26 mouse cellular contexts compared by ENCODE assay signal in the genomic region with DNA sequence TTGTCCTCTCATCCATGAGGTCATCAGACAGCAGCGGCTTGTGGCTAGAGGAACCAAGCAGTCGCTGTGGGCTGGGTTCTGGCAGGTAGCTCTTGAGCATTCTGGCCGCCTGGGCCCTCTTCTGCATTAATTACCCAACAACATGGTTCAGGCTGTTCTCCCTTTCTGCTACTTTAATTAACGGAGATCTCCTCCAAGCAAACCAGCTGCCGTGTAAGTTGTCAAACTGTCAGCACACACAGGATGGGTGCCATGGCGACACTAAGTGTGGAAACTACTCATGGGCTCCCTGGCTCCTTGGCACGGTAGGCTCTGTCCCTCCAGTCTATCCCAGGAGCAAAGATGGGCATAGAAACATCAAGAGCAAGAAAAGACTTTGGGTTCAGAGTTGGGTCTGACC. TPM values are rescaled to one million over a fixed set of nuclear protein-coding genes. Genes with fewer than 3 reads are reported as not detected.
DNase-seq lines count a peak whose midpoint lies in the region; ATAC-seq and TF ChIP-seq lines count a peak whose summit lies in the region.
"Had no signal": no experiment of that assay in that cellular context is flagged by ENCODE, and none has a peak within 500 bp of the region (broad histone marks: within the 10 kb centered on the region; RNA-seq: fewer than 3 reads in every experiment).

No protein-coding gene starts in this region.

- H3K27me3 ChIP-seq in forebrain, embryonic 13.5 days = peaks cover 24% of the 10 kb centered on the region
- peaks cover 40% of the 10 kb centered on the region for H3K27me3 ChIP-seq in forebrain, embryonic 12.5 days
- no peaks in the 10 kb centered on the region for H3K27me3 ChIP-seq in hindbrain, postnatal 0 days (ENCODE audit: insufficient read depth, low read length)
- H3K27me3 ChIP-seq in hindbrain, embryonic 14.5 days (ENCODE audit: control insufficient read depth, insufficient read depth, low read length) = no peaks in the 10 kb centered on the region

- H3K27ac ChIP-seq in forebrain, embryonic 13.5 days = 0 out of 2 replicates have a peak overlapping the region, but pooled peaks have one; percentile 14
- H3K27ac ChIP-seq in forebrain, embryonic 12.5 days = no peak overlapping the region
- no peak overlapping the region for H3K27ac ChIP-seq in hindbrain, postnatal 0 days
- no peak overlapping the region for H3K27ac ChIP-seq in hindbrain, embryonic 14.5 days
- H3K27ac ChIP-seq: midbrain, embryonic 13.5 days; neural tube, embryonic 15.5 days had no signal

- 27% methylated on average over 7 of the region's 7 CpGs for WGBS in forebrain, embryonic 13.5 days
- WGBS in forebrain, embryonic 12.5 days = 47% methylated on average over 7 of the region's 7 CpGs
- 29% methylated on average over 7 of the region's 7 CpGs for WGBS in hindbrain, postnatal 0 days
- WGBS in hindbrain, embryonic 14.5 days = 44% methylated on average over 7 of the region's 7 CpGs

- no peak for TF ChIP-seq CTCF in hindbrain, postnatal 0 days (IDR thresholded peaks at IDR 0.05; ENCODE audit: low read depth)

- peak; percentile 50 for DNase-seq in hindbrain, postnatal 0 days (ENCODE audit: low spot score)
- DNase-seq in hindbrain, embryonic 14.5 days (ENCODE audit: low spot score) = no peak
- peak; percentile 42 to 70 for DNase-seq in right cerebral cortex, postnatal 10 days (ENCODE audit: low spot score in 2 of 2)
- no peak for DNase-seq in right cerebral cortex, adult 18-20 months
- DNase-seq in kidney, adult 8-10 months = no peak
- no peak for DNase-seq in ovary, postnatal 14 days (ENCODE audit: low spot score)
- DNase-seq: adrenal gland, postnatal 10 days; cerebellum, adult 11 months; cerebellum, postnatal 25 days; embryo, embryonic 11 days; heart, adult 18-20 months; heart, postnatal 36 days; kidney, adult 11 months; kidney, postnatal 10 days; lung, adult 18-20 months; lung, postnatal 14 days; spleen, adult 18-20 months; thymus, postnatal 36 days had no signal

- ATAC-seq in forebrain, embryonic 13.5 days = peak; percentile 78
- ATAC-seq in forebrain, embryonic 12.5 days (ENCODE audit: low FRiP score) = no peak
- ATAC-seq in hindbrain, postnatal 0 days = peak; percentile 63; the same call in 1 of the 2 replicates
- ATAC-seq in hindbrain, embryonic 14.5 days (ENCODE audit: low FRiP score) = no peak
- ATAC-seq: CD4-positive, CD25-positive, alpha-beta regulatory T cell, adult 4 months; midbrain, embryonic 13.5 days; Patski had no signal

- no peak overlapping the region for H3K4me3 ChIP-seq in forebrain, embryonic 13.5 days
- no peak overlapping the region for H3K4me3 ChIP-seq in forebrain, embryonic 12.5 days (replicated peaks)
- no peak overlapping the region for H3K4me3 ChIP-seq in hindbrain, postnatal 0 days (ENCODE audit: low read length)
- no peak overlapping the region for H3K4me3 ChIP-seq in hindbrain, embryonic 14.5 days (replicated peaks; ENCODE audit: low read length)
- H3K4me3 ChIP-seq: midbrain, embryonic 13.5 days; myocyte; neural tube, embryonic 15.5 days had no signal

- no peaks in the 10 kb centered on the region for H3K9me3 ChIP-seq in forebrain, embryonic 13.5 days (replicated peaks)
- no peaks in the 10 kb centered on the region for H3K9me3 ChIP-seq in forebrain, embryonic 12.5 days
- H3K9me3 ChIP-seq in hindbrain, postnatal 0 days (ENCODE audit: low read length) = no peaks in the 10 kb centered on the region
- H3K9me3 ChIP-seq in hindbrain, embryonic 14.5 days (ENCODE audit: control insufficient read depth, low read length) = no peaks in the 10 kb centered on the region
- H3K9me3 ChIP-seq: midbrain, embryonic 13.5 days; neural tube, embryonic 15.5 days had no signal

- H3K36me3 ChIP-seq in forebrain, embryonic 13.5 days (ENCODE audit: poor library complexity, severe bottlenecking) = no peaks in the 10 kb centered on the region
- no peaks in the 10 kb centered on the region for H3K36me3 ChIP-seq in forebrain, embryonic 12.5 days (replicated peaks)
- H3K36me3 ChIP-seq in hindbrain, postnatal 0 days (ENCODE audit: insufficient read depth, low read length) = no peaks in the 10 kb centered on the region
- no peaks in the 10 kb centered on the region for H3K36me3 ChIP-seq in hindbrain, embryonic 14.5 days (replicated peaks; ENCODE audit: control insufficient read depth, insufficient read depth)
- H3K36me3 ChIP-seq: midbrain, embryonic 13.5 days; neural tube, embryonic 15.5 days had no signal

- H3K4me1 ChIP-seq in forebrain, embryonic 13.5 days = peaks cover 15% of the 10 kb centered on the region
- H3K4me1 ChIP-seq in forebrain, embryonic 12.5 days = 0 out of 2 replicates have a peak, but pooled peaks cover 7% of the 10 kb centered on the region
- no peaks in the 10 kb centered on the region for H3K4me1 ChIP-seq in hindbrain, postnatal 0 days (ENCODE audit: insufficient read depth, low read length)
- no peaks in the 10 kb centered on the region; the same call in 1 of the 2 replicates for H3K4me1 ChIP-seq in hindbrain, embryonic 14.5 days (replicated peaks; ENCODE audit: control insufficient read depth, insufficient read depth, low read length)

- H3K9ac ChIP-seq in forebrain, embryonic 13.5 days = no peak overlapping the region
- H3K9ac ChIP-seq in forebrain, embryonic 12.5 days = no peak overlapping the region
- H3K9ac ChIP-seq in hindbrain, postnatal 0 days (replicated peaks; ENCODE audit: low read length) = no peak overlapping the region
- H3K9ac ChIP-seq in hindbrain, embryonic 14.5 days = no peak overlapping the region
- H3K9ac ChIP-seq: midbrain, embryonic 13.5 days; neural tube, embryonic 15.5 days had no signal

- no peak overlapping the region for H3K4me2 ChIP-seq in forebrain, embryonic 13.5 days
- no peak overlapping the region for H3K4me2 ChIP-seq in forebrain, embryonic 12.5 days
- H3K4me2 ChIP-seq in hindbrain, postnatal 0 days (ENCODE audit: low read depth, low read length) = no peak overlapping the region
- H3K4me2 ChIP-seq in hindbrain, embryonic 14.5 days (replicated peaks) = no peak overlapping the region
- H3K4me2 ChIP-seq: liver, embryonic 11.5 days; midbrain, embryonic 13.5 days; neural tube, embryonic 15.5 days had no signal

RNA-seq across cellular contexts. Expression of gene 5730409E04Rik, which starts 29.7 kb away (rescaled TPM):
- polyA plus RNA-seq in forebrain, embryonic 13.5 days (2015; fragmentation: Nextera tagmentation; extraction: Ambion mirVana) = 2.2 and 2.4 TPM in 2 replicates
- polyA plus RNA-seq in forebrain, embryonic 12.5 days (2016; fragmentation: Nextera tagmentation; extraction: Ambion mirVana) = 1.3 and 2.6 TPM in 2 replicates
- total RNA-seq in hindbrain, postnatal 0 days (2014; rRNA removed) = 74.9 and 93.8 TPM in 2 replicates
- 28.7 and 30.2 TPM in 2 replicates for polyA plus RNA-seq in hindbrain, postnatal 0 days (2015; fragmentation: Nextera tagmentation; extraction: Ambion mirVana)
- 15.6 and 16.8 TPM in 2 replicates for polyA plus RNA-seq in hindbrain, embryonic 14.5 days (2014; fragmentation: Nextera tagmentation; extraction: Ambion mirVana)

RNA-seq across cellular contexts. Expression of gene Psmb2, which starts 38.1 kb away (rescaled TPM):
- polyA plus RNA-seq in forebrain, embryonic 13.5 days (2015; fragmentation: Nextera tagmentation; extraction: Ambion mirVana) = 526 and 541 TPM in 2 replicates
- polyA plus RNA-seq in forebrain, embryonic 12.5 days (2016; fragmentation: Nextera tagmentation; extraction: Ambion mirVana) = 472 and 480 TPM in 2 replicates
- total RNA-seq in hindbrain, postnatal 0 days (2014; rRNA removed) = 164 and 207 TPM in 2 replicates
- polyA plus RNA-seq in hindbrain, postnatal 0 days (2015; fragmentation: Nextera tagmentation; extraction: Ambion mirVana) = 465 and 473 TPM in 2 replicates
- 432 and 451 TPM in 2 replicates for polyA plus RNA-seq in hindbrain, embryonic 14.5 days (2014; fragmentation: Nextera tagmentation; extraction: Ambion mirVana)

Comparison
In these comparisons a context has a peak if more than half of its experiments do, and no peak if none do; other contexts are left out.
1. ATAC-seq: peak in forebrain, embryonic 13.5 days (single experiment) and hindbrain, postnatal 0 days (single experiment); none in forebrain, embryonic 12.5 days (single experiment) and hindbrain, embryonic 14.5 days (single experiment).
2. DNase-seq: peak in hindbrain, postnatal 0 days (single experiment) and right cerebral cortex, postnatal 10 days (2 of 2); none in hindbrain, embryonic 14.5 days (single experiment), right cerebral cortex, adult 18-20 months (single experiment), kidney, adult 8-10 months (0 of 2) and ovary, postnatal 14 days (single experiment).